Mouse (Mus musculus) neural tube, embryonic 13.5 days (tissue): ENCODE data around the gene Doc2a. TPM values are rescaled to one million over a fixed set of nuclear protein-coding genes. Genes with fewer than 3 reads are reported as not detected.

Source experiments
- ATAC-seq: fragments of 200-750 bp; cut with Nextera tagmentation; 2 replicates; pipeline ENCODE4 v1.8.0; 2017; ENCODE audit warnings: low read depth, mild to moderate bottlenecking, moderate TSS enrichment, moderate library complexity
- H3K27ac ChIP-seq: fragments of 300-500 bp; sonication (generic); replicated peaks from 2 replicates; pipeline ENCODE4 v1.5.1; 2015; ENCODE audit warnings: moderate library complexity, mild to moderate bottlenecking, inconsistent platforms
- H3K27me3 ChIP-seq: fragments of 300-500 bp; sonication (generic); 2 replicates; pipeline ENCODE4 v1.6.1; 2015; ENCODE audit warnings: mild to moderate bottlenecking, inconsistent platforms
- H3K36me3 ChIP-seq: fragments of 300-500 bp; sonication (generic); 2 replicates; pipeline ENCODE4 v1.6.1; 2015; ENCODE audit warnings: mild to moderate bottlenecking, inconsistent platforms
- H3K4me1 ChIP-seq: fragments of 300-500 bp; sonication (generic); replicated peaks from 2 replicates; pipeline ENCODE4 v1.6.1; 2015; ENCODE audit warnings: inconsistent platforms
- H3K4me2 ChIP-seq: fragments of 300-500 bp; sonication (generic); 2 replicates; pipeline ENCODE4 v1.6.1; 2015; ENCODE audit warnings: inconsistent platforms, mild to moderate bottlenecking, moderate library complexity
- H3K4me3 ChIP-seq: fragments of 300-500 bp; sonication (generic); 2 replicates; pipeline ENCODE4 v1.5.1; 2015; ENCODE audit warnings: mild to moderate bottlenecking, inconsistent platforms
- H3K9ac ChIP-seq: fragments of 300-500 bp; sonication (generic); 2 replicates; pipeline ENCODE4 v1.6.1; 2015; ENCODE audit warnings: moderate library complexity, mild to moderate bottlenecking, inconsistent platforms
- H3K9me3 ChIP-seq: fragments of 300-500 bp; sonication (generic); 2 replicates; pipeline ENCODE4 v1.6.1; 2016; ENCODE audit warnings: inconsistent platforms
- WGBS: fragments of 180-500 bp; shearing (Covaris S2); methylation state at CpG from one replicate; pipeline ENCODE4 v1.1.7; 2015; 5-methylcytosine and 5-hydroxymethylcytosine counted together
- polyA plus RNA-seq: library from polyadenylated mRNA; unstranded; fragments of >200 nt; fragmentation: Nextera tagmentation; extraction: Ambion mirVana; gene quantifications from 2 replicates; pipeline ENCODE4 v1.2.1, GENCODE M21; 2015

The Doc2a gene
- polyA plus RNA-seq, 1 experiment from 2014 or later = 9.5 TPM

- no peaks in the 10 kb centered on the region for H3K27me3 ChIP-seq
- H3K4me2 ChIP-seq = no peak overlapping the region
- 75% methylated on average over 9 of the region's 9 CpGs for WGBS
- H3K4me3 ChIP-seq = no peak overlapping the region
- ATAC-seq = no peak
- no peak overlapping the region for H3K9ac ChIP-seq
- H3K27ac ChIP-seq = no peak overlapping the region
- H3K4me1 ChIP-seq = peaks cover 11% of the 10 kb centered on the region
- no peaks in the 10 kb centered on the region for H3K9me3 ChIP-seq
- peaks cover 76% of the 10 kb centered on the region for H3K36me3 ChIP-seq
Observed at GRCm38 (mm10) chr7:126856741-126857420, 9.7 kb downstream of the Doc2a start.

DNA sequence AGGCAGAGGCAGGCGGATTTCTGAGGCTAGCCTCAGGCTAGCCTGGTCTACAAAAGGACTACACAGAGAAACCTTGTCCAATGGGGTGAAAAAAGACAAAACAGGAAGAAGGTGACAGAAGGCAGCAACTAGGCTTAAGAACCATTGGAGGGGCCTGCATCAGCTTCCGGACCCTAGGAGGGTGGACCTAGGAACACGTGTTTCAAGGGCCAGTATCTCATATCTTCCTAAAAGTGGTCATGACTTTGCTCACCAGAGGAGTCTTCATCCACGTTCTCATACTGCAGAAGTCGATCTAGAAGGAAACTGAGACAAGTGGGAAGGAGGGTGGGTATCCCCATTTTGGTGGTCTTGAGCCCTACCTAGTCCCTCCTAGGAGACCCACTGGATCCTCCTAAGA lies 13.8 kb downstream of the Doc2a start:
- peaks cover 31% of the 10 kb centered on the region for H3K4me1 ChIP-seq
- H3K27me3 ChIP-seq = no peaks in the 10 kb centered on the region
- H3K4me2 ChIP-seq = peak overlapping the region; percentile 89
- no peaks in the 10 kb centered on the region for H3K9me3 ChIP-seq
- 77% methylated on average over 5 of the region's 5 CpGs for WGBS
- peak overlapping the region; percentile 77 for H3K9ac ChIP-seq
- peaks cover 59% of the 10 kb centered on the region for H3K36me3 ChIP-seq
- peak overlapping the region; percentile 64 for H3K4me3 ChIP-seq
- peak overlapping the region; percentile 84; the same call in 1 of the 2 replicates for H3K27ac ChIP-seq
- no peak for ATAC-seq

GRCm38 (mm10) chr7:126861429-126862130 lies 14.4 kb downstream of the Doc2a start, which contains the start of gene Hirip3:
Hirip3 (plus strand) TSS chr7:126861972.
- Histone ChIP-seq H3K4me1 (peaks cover 31% of the 10 kb centered on the region), H3K4me2 (peak within 1 kb of the TSS; percentile 89), H3K36me3 (peaks cover 59% of the 10 kb centered on the region), H3K9me3 (no peaks in the 10 kb centered on the region), H3K9ac (peak within 1 kb of the TSS; percentile 77), H3K27me3 (no peaks in the 10 kb centered on the region), H3K27ac (peak within 1 kb of the TSS; percentile 84), H3K4me3 (peak within 1 kb of the TSS; percentile 64)
- WGBS = 3% methylated on average over 42 of the region's 42 CpGs
- ATAC-seq = peak; percentile 93

- ATAC-seq = peak; percentile 76
- Histone ChIP-seq H3K4me3 (peak within 1 kb of the TSS; percentile 64), H3K27me3 (no peaks in the 10 kb centered on the region), H3K9ac (peak within 1 kb of the TSS; percentile 77), H3K4me1 (peaks cover 31% of the 10 kb centered on the region), H3K4me2 (peak within 1 kb of the TSS; percentile 89), H3K36me3 (peaks cover 59% of the 10 kb centered on the region), H3K9me3 (no peaks in the 10 kb centered on the region), H3K27ac (peak within 1 kb of the TSS; percentile 84)
- under 1% methylated on average over 41 of the region's 41 CpGs for WGBS
Observed at GRCm38 (mm10) chr7:126862147-126862784, 15.1 kb downstream of the Doc2a start, which contains the start of gene Ino80e. Ino80e (minus strand) TSS chr7:126862377.

GRCm38 (mm10) chr7:126863791-126864190 lies 16.6 kb downstream of the Doc2a start:
- peaks cover 63% of the 10 kb centered on the region for H3K36me3 ChIP-seq
- WGBS = 58% methylated on average over 6 of the region's 6 CpGs
- no peak overlapping the region for H3K4me3 ChIP-seq
- no peaks in the 10 kb centered on the region for H3K27me3 ChIP-seq
- peaks cover 31% of the 10 kb centered on the region for H3K4me1 ChIP-seq
- H3K4me2 ChIP-seq = peak overlapping the region; percentile 89
- H3K9ac ChIP-seq = peak overlapping the region; percentile 77
- no peak for ATAC-seq
- 0 out of 2 replicates have a peak overlapping the region, but pooled peaks have one; percentile 84 for H3K27ac ChIP-seq
- H3K9me3 ChIP-seq = no peaks in the 10 kb centered on the region

GRCm38 (mm10) chr7:126867534-126867933 lies 20.3 kb downstream of the Doc2a start:
- no peaks in the 10 kb centered on the region for H3K9me3 ChIP-seq
- no peak overlapping the region for H3K27ac ChIP-seq
- no peak overlapping the region for H3K4me3 ChIP-seq
- peaks cover 89% of the 10 kb centered on the region for H3K36me3 ChIP-seq
- no peak for ATAC-seq
- peaks cover 19% of the 10 kb centered on the region for H3K4me1 ChIP-seq
- 88% methylated on average over 2 of the region's 2 CpGs for WGBS
- no peaks in the 10 kb centered on the region for H3K27me3 ChIP-seq
- no peak overlapping the region for H3K9ac ChIP-seq
- H3K4me2 ChIP-seq = no peak overlapping the region

DNA sequence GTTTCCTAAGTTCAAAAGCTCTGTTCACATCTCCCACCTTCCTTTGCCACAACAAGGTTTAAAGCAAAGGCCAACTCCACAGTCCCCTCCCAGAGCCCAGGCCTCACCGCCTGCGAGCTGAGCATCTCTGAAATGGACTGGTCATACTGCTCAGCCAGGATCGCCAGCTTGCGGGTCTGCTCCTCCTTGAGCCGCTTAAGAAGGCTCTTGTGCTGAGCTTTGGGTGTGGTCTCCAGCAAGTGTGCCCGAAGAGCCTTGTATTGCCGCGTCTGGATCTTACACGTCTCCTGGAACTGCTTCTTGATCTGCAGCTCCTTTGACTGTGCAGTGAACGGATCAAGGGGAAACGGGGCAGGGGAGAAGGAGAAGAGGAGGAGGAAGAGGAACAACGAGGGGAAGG lies 20.8 kb downstream of the Doc2a start:
- H3K27me3 ChIP-seq = no peaks in the 10 kb centered on the region
- H3K27ac ChIP-seq = no peak overlapping the region
- no peak overlapping the region for H3K4me2 ChIP-seq
- 92% methylated on average over 12 of the region's 12 CpGs for WGBS
- no peak overlapping the region for H3K4me3 ChIP-seq
- H3K9me3 ChIP-seq = no peaks in the 10 kb centered on the region
- H3K9ac ChIP-seq = no peak overlapping the region
- H3K4me1 ChIP-seq = peaks cover 15% of the 10 kb centered on the region
- no peak for ATAC-seq
- peaks cover 94% of the 10 kb centered on the region for H3K36me3 ChIP-seq

DNA sequence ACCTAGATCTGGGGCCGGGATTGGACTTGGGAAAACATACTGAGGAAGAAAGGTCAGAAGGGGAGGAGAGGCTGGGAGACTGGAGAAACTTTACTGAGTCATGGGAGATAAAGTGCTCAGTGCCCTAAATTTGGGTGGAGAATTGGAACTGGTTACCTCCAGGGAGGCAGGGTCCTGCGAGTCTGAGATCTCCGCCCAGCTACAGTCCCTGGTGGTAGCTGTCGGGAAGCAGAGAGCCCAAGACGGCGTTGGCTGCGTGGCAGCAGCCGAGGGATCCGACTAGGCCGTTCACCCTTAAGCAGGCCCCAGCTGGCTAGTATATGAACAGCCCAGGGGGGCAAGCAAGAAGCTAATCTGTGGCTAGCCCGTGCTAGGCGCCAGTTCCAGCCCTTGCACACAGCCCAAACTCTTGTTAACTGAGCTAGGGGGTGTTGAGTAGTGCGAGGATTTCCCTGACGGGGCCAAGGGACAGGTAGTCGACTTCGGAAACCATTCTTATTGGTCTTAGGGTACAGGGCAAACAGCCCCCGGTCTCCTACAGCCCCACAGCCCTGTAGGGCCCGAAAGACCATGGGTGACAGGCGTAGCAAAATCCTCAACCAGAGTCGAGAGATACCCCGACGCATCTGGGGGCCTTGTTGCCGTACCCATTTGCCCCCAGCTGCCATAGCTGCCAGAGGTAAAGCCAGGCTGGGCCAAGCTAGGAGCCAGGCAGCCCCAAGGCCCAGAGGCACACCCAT lies 22.7 kb downstream of the Doc2a start:
- H3K4me1 ChIP-seq = no peaks in the 10 kb centered on the region
- no peak overlapping the region for H3K4me3 ChIP-seq
- no peak overlapping the region for H3K9ac ChIP-seq
- peaks cover 100% of the 10 kb centered on the region for H3K36me3 ChIP-seq
- H3K9me3 ChIP-seq = no peaks in the 10 kb centered on the region
- no peak overlapping the region for H3K4me2 ChIP-seq
- no peak overlapping the region for H3K27ac ChIP-seq
- WGBS = 91% methylated on average over 23 of the region's 23 CpGs
- no peaks in the 10 kb centered on the region for H3K27me3 ChIP-seq
- no peak for ATAC-seq

DNA sequence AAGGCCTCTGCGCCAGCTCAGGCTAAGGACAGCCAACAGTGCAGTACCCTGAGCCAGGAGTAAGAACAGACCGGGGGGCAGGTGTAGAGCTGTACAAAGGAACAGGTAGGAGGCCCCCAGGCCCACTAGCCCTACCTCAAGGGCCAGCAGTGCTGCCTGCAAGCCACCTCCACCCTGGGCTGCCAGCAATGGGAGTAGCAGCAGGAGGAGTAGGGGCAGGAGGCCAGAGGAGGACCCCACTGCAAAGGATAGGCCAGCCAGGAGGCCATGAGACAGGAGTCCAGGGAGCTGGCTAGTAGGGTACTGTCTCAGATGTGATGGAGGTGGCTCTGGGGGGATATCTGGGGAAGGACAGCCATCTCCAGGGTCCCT lies 23.3 kb downstream of the Doc2a start:
- ATAC-seq = no peak
- H3K36me3 ChIP-seq = peaks cover 100% of the 10 kb centered on the region
- no peak overlapping the region for H3K27ac ChIP-seq
- H3K4me1 ChIP-seq = no peaks in the 10 kb centered on the region
- no peaks in the 10 kb centered on the region for H3K27me3 ChIP-seq
- no peak overlapping the region for H3K9ac ChIP-seq
- no peak overlapping the region for H3K4me2 ChIP-seq
- 100% methylated on average over 2 of the region's 2 CpGs for WGBS
- H3K4me3 ChIP-seq = no peak overlapping the region
- H3K9me3 ChIP-seq = no peaks in the 10 kb centered on the region

GRCm38 (mm10) chr7:126877239-126877638 lies 30.0 kb downstream of the Doc2a start:
- Histone ChIP-seq H3K27me3 (no peaks in the 10 kb centered on the region), H3K4me1 (peaks cover 24% of the 10 kb centered on the region), H3K4me2 (no peak overlapping the region), H3K36me3 (peaks cover 82% of the 10 kb centered on the region), H3K9me3 (no peaks in the 10 kb centered on the region), H3K9ac (no peak overlapping the region), H3K27ac (no peak overlapping the region), H3K4me3 (no peak overlapping the region)
- ATAC-seq = no peak
- 97% methylated on average over 1 of the region's 1 CpGs for WGBS

DNA sequence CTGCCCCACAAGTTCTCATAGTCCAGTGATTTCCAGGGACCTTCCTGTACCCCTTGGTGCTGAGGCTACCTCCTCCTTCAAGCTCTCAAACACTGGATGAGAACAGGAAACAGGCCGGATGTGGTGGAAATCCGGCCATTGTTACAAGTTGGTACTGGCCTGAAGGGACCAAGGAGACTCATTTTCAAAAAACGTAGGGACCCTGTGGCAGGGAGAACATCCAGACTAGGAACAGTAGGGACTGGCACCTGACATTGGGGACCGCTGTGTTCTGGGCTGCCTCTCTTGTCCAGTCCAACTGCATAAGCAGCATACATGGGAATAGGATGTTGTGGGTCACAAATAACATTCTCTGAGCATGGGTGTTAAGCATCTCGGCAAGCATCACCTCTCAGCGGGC lies 33.8 kb downstream of the Doc2a start:
- Histone ChIP-seq H3K9ac (peak overlapping the region; percentile 94), H3K36me3 (peaks cover 48% of the 10 kb centered on the region), H3K4me2 (peak overlapping the region; percentile 99), H3K27me3 (no peaks in the 10 kb centered on the region), H3K4me1 (peaks cover 40% of the 10 kb centered on the region), H3K4me3 (peak overlapping the region; percentile 91; the same call in 1 of the 2 replicates), H3K27ac (0 out of 2 replicates have a peak overlapping the region, but pooled peaks have one; percentile 33), H3K9me3 (no peaks in the 10 kb centered on the region)
- ATAC-seq = no peak
- WGBS = 76% methylated on average over 6 of the region's 6 CpGs
